Mouse (Mus musculus): ENCODE measurements around the gene Tnik. TPM values are rescaled to one million over a fixed set of nuclear protein-coding genes. Genes with fewer than 3 reads are reported as not detected.

Gene Tnik
- total and polyA plus RNA-seq, 2 experiments from 2014 or later, result 61.7 to 105 TPM

DNA sequence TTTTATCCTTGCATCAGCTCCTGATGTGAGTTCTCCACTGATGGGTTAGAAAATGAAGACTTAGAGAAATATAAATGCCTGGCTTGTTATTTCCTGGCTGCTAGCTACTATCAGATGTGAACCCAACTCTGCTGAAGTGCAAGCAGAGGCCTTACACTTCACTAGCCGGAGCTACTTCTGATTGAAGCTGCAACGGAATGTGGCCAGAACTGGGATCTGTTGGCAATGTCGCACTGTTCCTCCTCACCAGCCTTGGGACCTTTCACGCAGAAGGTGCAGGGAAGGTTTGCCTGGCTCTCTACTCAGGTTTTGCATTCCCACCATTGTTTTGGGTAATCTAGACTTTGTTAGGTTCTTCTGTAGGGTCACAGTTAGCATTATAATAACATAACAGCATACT, 179.1 kb downstream of the Tnik start:
- no peak for TF ChIP-seq CTCF (IDR thresholded peaks at IDR 0.05; ENCODE audit: low read depth)
- H3K36me3 ChIP-seq (ENCODE audit: insufficient read depth, low read length), result no peaks in the 10 kb centered on the region
- no peak for DNase-seq (ENCODE audit: low spot score)
- WGBS, result 85% methylated on average over 4 of the region's 4 CpGs
- H3K4me3 ChIP-seq (ENCODE audit: low read length), result no peak overlapping the region
- no peak overlapping the region for H3K9ac ChIP-seq (replicated peaks; ENCODE audit: low read length)
- no peak for ATAC-seq
- no peaks in the 10 kb centered on the region for H3K27me3 ChIP-seq (ENCODE audit: insufficient read depth, low read length)
- H3K4me1 ChIP-seq (ENCODE audit: insufficient read depth, low read length), result peaks cover 8% of the 10 kb centered on the region; the same call in 1 of the 2 replicates
- no peaks in the 10 kb centered on the region for H3K9me3 ChIP-seq (ENCODE audit: low read length)
- no peak overlapping the region for H3K4me2 ChIP-seq (ENCODE audit: low read depth, low read length)
- no peak overlapping the region for H3K27ac ChIP-seq

DNA sequence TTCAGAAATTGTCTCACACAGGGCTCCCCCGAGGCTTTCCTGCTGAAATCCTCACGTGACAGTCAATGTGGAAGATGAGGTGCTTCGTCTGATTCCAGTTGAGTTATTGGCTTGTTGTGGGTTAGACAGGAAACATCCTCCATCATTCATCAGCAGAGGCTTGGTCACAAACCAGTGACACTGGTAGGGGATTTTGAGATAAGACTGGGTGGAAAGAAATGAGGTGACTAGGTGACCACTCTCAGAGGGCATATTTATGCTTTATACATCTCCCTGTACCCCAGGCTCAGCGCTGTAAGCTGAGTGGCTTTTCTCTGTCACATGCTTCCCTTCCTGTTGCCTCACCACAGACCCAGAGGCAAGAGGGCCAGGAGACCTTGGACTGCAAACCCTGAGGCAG, 184.9 kb downstream of the Tnik start:
- ATAC-seq, result no peak
- no peak for TF ChIP-seq CTCF (IDR thresholded peaks at IDR 0.05; ENCODE audit: low read depth)
- whole genome bisulfite sequencing, result 76% methylated on average over 4 of the region's 4 CpGs

DNA sequence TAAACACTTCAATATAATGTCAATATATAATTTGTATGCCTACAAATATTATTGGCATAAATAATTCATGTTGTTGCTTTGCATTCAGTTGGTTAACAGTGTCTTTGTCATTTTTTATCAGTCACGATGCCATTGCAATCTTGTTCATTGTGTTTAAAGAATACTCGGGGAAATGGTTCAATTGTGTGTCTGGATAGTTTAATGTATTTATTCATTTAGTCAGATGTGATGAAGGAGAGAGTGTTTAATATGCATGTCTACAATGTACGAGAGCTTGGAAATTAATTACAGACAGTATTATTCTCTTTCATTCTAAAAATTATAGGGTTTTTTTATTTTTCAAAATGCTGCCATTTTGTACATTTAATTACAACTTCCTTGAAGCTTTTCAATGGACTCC, 190.4 kb downstream of the Tnik start:
- 74% methylated on average over 3 of the region's 3 CpGs for WGBS
- H3K36me3 ChIP-seq (ENCODE audit: insufficient read depth, low read length), result no peaks in the 10 kb centered on the region
- no peaks in the 10 kb centered on the region for H3K4me1 ChIP-seq (ENCODE audit: insufficient read depth, low read length)
- ATAC-seq (no peak), DNase-seq (ENCODE audit: low spot score) (no peak)
- H3K27me3 ChIP-seq (ENCODE audit: insufficient read depth, low read length), result no peaks in the 10 kb centered on the region
- no peak for TF ChIP-seq CTCF (IDR thresholded peaks at IDR 0.05; ENCODE audit: low read depth)
- H3K27ac ChIP-seq, result no peak overlapping the region
- H3K9ac ChIP-seq (replicated peaks; ENCODE audit: low read length), result no peak overlapping the region
- H3K9me3 ChIP-seq (ENCODE audit: low read length), result no peaks in the 10 kb centered on the region
- H3K4me2 ChIP-seq (ENCODE audit: low read depth, low read length), result no peak overlapping the region
- no peak overlapping the region for H3K4me3 ChIP-seq (ENCODE audit: low read length)

More for the DNA sequence above, 184.9 kb downstream of the Tnik start:
- Histone ChIP-seq H3K4me2 (ENCODE audit: low read depth, low read length) (no peak overlapping the region), H3K27me3 (ENCODE audit: insufficient read depth, low read length) (no peaks in the 10 kb centered on the region), H3K9ac (replicated peaks; ENCODE audit: low read length) (no peak overlapping the region), H3K4me3 (ENCODE audit: low read length) (no peak overlapping the region), H3K9me3 (ENCODE audit: low read length) (no peaks in the 10 kb centered on the region), H3K27ac (no peak overlapping the region), H3K36me3 (ENCODE audit: insufficient read depth, low read length) (no peaks in the 10 kb centered on the region), H3K4me1 (ENCODE audit: insufficient read depth, low read length) (no peaks in the 10 kb centered on the region)
- no peak for DNase-seq (ENCODE audit: low spot score)

DNA sequence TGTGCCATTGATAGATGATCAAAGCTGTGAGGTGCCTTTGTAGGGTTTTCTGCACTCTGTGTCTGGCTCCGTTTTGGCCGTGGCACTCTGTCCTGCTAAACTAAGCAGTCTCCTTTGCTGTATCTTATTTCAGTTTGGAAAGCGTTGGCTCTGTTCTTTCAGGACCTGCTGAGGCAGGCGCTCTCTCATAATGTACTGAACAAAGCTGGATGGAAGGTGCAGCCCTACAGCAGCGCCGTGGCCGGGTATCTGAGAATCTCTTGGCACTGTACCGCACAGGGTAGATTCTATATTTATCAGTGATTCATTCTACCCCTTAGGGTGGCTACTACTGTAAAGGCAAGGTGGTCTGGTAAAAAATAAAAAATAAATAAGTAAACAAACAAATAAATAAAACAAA, 193.8 kb downstream of the Tnik start:
- no peak for ATAC-seq
- no peaks in the 10 kb centered on the region for H3K9me3 ChIP-seq (ENCODE audit: low read length)
- H3K27me3 ChIP-seq (ENCODE audit: insufficient read depth, low read length), result no peaks in the 10 kb centered on the region
- DNase-seq (ENCODE audit: low spot score), result no peak
- WGBS, result 65% methylated on average over 8 of the region's 8 CpGs
- H3K36me3 ChIP-seq (ENCODE audit: insufficient read depth, low read length), result no peaks in the 10 kb centered on the region
- H3K4me3 ChIP-seq (ENCODE audit: low read length), result no peak overlapping the region
- TF ChIP-seq CTCF (IDR thresholded peaks at IDR 0.05; ENCODE audit: low read depth), result no peak
- peak overlapping the region; percentile 4; the same call in 1 of the 2 replicates for H3K27ac ChIP-seq
- H3K4me1 ChIP-seq (ENCODE audit: insufficient read depth, low read length), result no peaks in the 10 kb centered on the region
- H3K9ac ChIP-seq (replicated peaks; ENCODE audit: low read length), result no peak overlapping the region
- H3K4me2 ChIP-seq (ENCODE audit: low read depth, low read length), result no peak overlapping the region

DNA sequence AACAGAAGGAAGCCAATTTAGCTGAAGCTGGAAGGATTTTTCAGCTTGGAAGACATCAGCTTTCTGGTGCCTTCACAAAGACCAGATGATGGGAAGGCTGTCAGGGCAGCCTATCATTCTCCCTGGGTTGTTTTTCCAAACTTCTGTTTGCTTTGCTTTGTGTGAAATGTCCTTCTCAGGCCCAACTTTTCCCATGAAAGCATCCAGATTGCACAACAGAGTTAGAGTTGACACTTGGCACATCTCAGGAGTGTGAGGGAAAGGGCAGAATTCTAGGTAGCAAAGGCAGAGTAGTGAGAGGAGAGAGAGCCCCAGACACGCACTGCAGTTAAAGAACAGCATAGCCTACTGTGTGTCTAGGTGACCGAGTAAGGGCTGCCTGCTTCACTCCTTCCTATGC, 194.5 kb downstream of the Tnik start:
- no peak for ATAC-seq
- Histone ChIP-seq H3K4me3 (ENCODE audit: low read length) (no peak overlapping the region), H3K9me3 (ENCODE audit: low read length) (no peaks in the 10 kb centered on the region), H3K4me2 (ENCODE audit: low read depth, low read length) (no peak overlapping the region), H3K27ac (no peak overlapping the region; the same call in 1 of the 2 replicates), H3K9ac (replicated peaks; ENCODE audit: low read length) (no peak overlapping the region), H3K4me1 (ENCODE audit: insufficient read depth, low read length) (no peaks in the 10 kb centered on the region), H3K36me3 (ENCODE audit: insufficient read depth, low read length) (no peaks in the 10 kb centered on the region), H3K27me3 (ENCODE audit: insufficient read depth, low read length) (no peaks in the 10 kb centered on the region)
- no peak for TF ChIP-seq CTCF (IDR thresholded peaks at IDR 0.05; ENCODE audit: low read depth)
- no peak for DNase-seq (ENCODE audit: low spot score)
- 77% methylated on average over 2 of the region's 2 CpGs for WGBS

DNA sequence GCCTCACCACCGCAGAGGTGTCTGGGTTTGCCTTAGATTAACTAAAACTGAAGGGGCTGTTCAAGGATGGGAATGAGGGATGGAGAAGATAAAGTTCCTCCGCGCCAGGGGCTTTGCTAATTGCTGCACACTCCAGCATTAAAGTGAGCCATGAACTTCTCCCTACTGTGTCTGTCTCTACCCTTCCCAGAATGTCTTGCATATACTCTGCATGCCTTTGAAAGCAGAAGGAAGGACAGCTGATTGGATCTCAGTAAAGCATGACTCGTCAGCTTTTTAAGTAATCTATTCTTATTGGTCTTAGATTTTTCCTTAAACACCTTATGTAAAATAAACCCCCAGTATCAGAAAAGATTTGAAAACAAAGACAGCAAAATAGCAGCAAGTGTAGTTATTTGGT, 203.7 kb downstream of the Tnik start:
- WGBS, result 81% methylated on average over 4 of the region's 4 CpGs
- no peak overlapping the region for H3K4me2 ChIP-seq (ENCODE audit: low read depth, low read length)
- H3K4me1 ChIP-seq (ENCODE audit: insufficient read depth, low read length), result 0 out of 2 replicates have a peak, but pooled peaks cover 6% of the 10 kb centered on the region
- no peak for DNase-seq (ENCODE audit: low spot score)
- no peak overlapping the region for H3K27ac ChIP-seq
- H3K36me3 ChIP-seq (ENCODE audit: insufficient read depth, low read length), result no peaks in the 10 kb centered on the region
- no peaks in the 10 kb centered on the region for H3K27me3 ChIP-seq (ENCODE audit: insufficient read depth, low read length)
- no peak overlapping the region for H3K9ac ChIP-seq (replicated peaks; ENCODE audit: low read length)
- TF ChIP-seq CTCF (IDR thresholded peaks at IDR 0.05; ENCODE audit: low read depth), result no peak
- H3K9me3 ChIP-seq (ENCODE audit: low read length), result no peaks in the 10 kb centered on the region
- H3K4me3 ChIP-seq (ENCODE audit: low read length), result no peak overlapping the region
- ATAC-seq, result no peak

DNA sequence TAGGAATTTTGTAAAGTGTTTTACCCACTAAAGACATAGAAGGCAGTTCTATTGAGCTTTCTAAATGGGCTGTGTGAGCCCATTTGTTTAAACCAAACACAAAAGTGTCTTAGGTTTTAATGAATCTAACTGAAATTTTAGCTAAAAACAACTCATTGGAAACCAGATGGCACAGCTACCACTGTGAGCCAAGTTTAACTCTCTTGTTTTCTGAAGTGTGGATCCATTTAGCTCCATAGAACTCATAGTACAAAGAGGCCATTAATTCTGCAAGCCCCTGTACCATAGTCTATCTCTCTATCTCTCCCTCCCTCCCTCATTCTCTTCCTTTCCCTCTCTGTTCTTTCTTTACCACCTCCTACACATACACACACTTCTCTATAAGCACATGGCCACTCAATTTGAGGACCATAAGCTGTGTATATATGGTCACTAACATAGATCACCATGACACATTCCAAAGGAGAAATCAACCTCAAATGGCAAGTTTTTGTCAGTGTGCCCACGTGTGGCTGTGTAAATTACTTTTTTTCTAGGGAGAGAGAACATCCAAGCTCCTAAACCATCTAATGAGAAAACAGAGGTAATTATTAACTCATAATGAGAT, 204.2 kb downstream of the Tnik start:
- no peaks in the 10 kb centered on the region for H3K27me3 ChIP-seq (ENCODE audit: insufficient read depth, low read length)
- H3K9ac ChIP-seq (replicated peaks; ENCODE audit: low read length), result no peak overlapping the region
- no peak for DNase-seq (ENCODE audit: low spot score)
- no peak overlapping the region for H3K4me2 ChIP-seq (ENCODE audit: low read depth, low read length)
- 58% methylated on average over 1 of the region's 1 CpGs for WGBS
- H3K27ac ChIP-seq, result no peak overlapping the region
- TF ChIP-seq CTCF (IDR thresholded peaks at IDR 0.05; ENCODE audit: low read depth), result no peak
- H3K9me3 ChIP-seq (ENCODE audit: low read length), result no peaks in the 10 kb centered on the region
- H3K4me1 ChIP-seq (ENCODE audit: insufficient read depth, low read length), result 0 out of 2 replicates have a peak, but pooled peaks cover 6% of the 10 kb centered on the region
- H3K4me3 ChIP-seq (ENCODE audit: low read length), result no peak overlapping the region
- ATAC-seq, result no peak
- H3K36me3 ChIP-seq (ENCODE audit: insufficient read depth, low read length), result no peaks in the 10 kb centered on the region
